Mouse (Mus musculus): Measurements from ENCODE around the gene Hoxd10. TPM values are rescaled to one million over a fixed set of nuclear protein-coding genes. Genes with fewer than 3 reads are reported as not detected.

Hoxd10 gene
- 0.97 and 42.6 TPM in 2 replicates for polyA plus RNA-seq (2012; rRNA removed; ENCODE audit: low replicate concordance)

DNA sequence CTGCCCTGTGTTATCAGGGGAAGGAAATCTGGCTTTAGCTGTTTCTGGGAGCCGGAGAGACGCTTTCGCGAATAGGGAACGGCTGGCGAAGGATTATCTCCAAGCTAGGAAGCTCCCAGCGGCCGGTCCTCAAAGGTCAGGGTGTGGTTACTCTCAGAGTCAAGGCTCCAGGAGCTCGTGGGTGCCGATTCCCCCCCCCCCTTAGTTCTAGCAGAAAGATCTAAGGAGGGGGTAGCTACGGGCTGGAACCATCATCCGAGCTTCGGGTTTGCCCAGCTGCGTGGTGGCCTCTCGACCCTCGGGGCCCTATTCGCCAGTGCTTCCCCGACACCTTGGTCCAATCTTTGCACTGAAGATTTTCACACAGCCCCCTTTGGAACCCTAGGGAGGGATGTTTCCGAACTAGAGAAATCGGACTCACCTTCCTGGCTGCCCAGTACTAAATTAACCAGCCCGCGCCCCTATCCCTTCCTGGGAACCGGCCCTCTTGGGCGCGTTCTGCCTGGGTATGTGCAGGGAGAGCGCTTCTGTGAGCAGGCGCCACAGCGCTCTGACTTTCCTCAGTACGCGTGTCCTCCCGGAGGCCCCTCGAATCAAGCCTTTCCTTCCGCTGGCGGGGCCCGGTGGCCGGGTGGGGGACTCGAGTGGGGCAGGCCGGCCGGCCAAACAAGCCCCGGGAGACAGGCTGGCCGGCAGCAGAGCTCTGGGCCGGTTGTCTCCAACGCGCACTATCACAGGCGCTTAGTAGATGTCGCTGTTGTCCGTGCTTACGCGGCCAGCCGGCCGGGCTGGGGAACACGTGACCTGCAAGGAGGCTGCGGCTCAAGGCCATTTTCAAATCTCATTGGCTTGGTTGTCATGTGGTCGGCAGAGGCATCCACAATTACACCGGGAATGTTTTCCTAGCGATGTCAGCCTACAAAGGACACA lies at the start of gene Hoxd10:
Hoxd10 (plus strand) TSS at position 903 of the 930 bp plus-strand sequence.

DNA sequence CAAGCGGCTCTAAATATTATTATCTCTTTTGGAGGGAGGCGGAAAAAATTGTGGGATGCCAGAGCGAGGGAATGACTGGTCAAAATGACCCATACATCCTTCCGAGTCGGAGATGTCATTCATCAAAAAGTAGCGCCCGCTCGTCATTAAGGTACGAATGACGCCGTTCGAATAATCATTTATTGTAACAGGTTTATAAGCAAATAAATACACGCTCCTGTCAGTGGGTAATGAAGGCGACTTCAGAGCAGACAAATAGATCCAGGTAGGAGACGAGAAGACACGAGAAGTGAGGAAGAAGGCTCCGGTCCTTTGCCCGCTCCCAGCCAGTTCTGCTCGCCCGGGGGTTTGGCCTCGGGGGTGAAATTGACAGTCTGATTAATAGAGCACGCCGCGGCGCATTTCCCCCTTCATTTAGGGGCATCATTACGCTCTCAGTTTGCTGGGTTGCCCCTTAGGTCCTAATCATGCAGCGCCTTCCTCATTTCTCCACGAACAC lies 32.2 kb upstream of the Hoxd10 start, which contains the start of gene Evx2:
Evx2 (minus strand) TSS at position 51 of the 499 bp plus-strand sequence.

DNA sequence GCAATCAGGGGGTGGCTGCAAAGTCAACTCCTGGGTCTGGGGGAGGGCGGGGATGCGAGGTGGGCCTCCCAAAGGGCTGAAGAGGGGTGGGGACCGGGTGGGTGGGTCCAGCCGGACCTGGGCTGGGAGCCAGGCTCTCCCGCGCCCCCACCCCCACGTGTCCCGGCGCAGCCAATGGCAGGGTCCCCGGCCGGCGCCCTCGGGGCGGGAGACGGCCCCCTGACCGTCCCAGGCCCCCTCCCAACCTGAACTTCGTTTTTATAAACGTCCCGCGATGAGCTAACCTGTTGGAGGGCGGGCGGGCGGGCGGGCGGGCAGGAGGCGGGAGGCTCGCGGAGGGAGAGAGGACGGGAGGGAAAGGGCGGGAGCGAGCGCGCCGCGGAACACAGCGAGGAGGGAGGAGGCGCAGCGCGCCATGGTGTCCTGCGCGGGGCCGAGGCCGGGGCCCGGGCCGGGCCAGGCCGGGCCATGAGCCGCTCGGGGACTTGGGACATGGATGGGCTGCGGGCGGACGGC lies 23.8 kb upstream of the Hoxd10 start, which contains the start of gene Hoxd13:
Hoxd13 (plus strand) TSS at position 469 of the 516 bp plus-strand sequence.

DNA sequence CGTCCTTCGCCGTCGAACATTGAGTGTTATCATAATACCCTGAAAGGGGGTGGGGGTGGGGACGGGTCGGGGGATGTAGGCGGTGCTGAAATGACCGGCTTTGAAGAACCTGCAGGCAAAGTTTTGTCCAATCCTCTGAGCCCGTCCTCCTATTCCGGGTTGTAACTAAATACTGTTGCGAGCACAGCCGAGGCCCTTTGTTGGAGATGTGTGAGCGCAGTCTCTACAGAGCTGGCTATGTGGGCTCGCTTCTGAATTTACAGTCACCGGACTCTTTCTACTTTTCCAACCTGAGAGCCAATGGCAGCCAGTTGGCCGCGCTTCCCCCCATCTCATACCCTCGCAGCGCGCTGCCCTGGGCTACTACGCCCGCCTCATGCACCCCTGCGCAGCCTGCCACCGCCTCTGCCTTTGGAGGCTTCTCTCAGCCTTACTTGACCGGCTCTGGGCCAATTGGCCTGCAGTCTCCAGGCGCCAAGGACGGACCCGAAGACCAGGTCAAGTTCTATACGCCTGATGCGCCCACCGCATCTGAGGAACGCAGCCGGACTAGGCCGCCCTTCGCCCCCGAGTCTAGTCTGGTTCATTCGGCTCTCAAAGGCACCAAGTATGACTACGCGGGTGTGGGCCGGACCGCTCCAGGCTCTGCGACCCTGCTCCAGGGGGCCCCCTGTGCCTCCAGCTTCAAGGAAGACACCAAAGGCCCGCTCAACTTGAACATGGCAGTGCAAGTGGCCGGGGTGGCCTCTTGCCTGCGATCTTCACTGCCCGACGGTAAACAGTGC lies 16.7 kb upstream of the Hoxd10 start, which contains the start of gene Hoxd12:
Hoxd12 (plus strand) TSS at position 133 of the 785 bp plus-strand sequence.

DNA sequence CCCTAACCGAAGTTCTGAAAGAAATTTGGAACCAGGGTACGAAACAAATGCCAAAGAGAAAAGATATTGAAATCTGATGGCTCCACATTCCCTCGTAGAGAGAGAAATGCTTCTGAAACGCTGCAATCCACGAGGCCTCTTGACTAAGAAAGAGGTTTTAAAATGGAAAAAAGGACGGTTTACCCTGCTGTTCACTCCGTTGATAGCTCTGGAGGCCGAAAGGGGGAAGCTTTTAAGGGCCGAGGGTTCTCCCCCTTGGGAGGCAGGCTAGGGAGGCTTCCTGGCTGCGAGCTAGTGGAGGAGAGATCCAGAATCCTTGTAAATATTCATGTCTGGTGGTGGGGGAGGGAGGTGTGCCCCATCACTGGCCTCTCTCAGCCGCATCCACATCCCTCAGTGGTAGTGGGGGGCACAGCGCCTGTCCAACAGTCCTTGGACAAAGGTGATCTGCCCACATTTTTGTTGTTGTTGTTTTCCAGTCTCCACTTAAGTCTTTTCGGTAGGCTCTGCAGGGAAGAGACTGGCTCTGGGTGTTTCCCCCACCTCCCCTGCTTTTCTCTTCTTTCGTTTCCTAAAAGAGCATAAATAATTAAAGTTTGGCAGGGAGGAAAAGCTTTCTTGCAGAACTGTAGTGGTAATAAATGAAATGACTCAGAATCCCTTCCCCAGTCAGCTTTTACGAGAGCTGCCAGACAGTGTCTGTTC lies 12.7 kb upstream of the Hoxd10 start, which contains the start of gene Hoxd11:
Hoxd11 (plus strand) TSS at position 667 of the 705 bp plus-strand sequence.

DNA sequence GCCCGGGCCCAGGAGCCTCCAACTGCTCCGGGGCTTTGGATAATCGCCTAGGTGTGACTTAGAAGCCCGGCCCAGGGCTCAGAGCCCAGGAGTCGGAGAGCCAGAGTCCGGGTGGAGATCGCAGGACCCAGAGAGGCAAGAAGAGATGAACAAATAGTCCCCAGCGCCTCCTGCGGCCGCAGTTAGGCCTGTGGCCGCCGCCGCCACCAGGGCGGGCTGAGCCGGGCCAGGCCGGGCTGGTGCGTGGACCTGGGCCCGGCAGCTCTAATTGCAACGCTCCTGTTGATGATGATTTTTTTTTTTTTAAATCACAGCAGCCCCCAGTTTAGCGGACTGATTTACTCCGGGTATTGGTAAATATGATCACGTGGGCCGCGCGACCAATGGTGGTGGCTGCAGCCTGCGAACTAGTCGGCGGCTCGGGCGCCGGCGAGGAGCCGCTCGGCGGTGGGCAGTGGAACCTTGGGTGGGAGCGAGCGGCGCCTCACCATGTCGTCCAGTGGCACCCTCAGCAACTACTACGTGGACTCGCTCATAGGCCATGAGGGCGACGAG lies 5.9 kb downstream of the Hoxd10 start, which contains the start of gene Hoxd9:
Hoxd9 (plus strand) TSS at position 161 of the 555 bp plus-strand sequence.

DNA sequence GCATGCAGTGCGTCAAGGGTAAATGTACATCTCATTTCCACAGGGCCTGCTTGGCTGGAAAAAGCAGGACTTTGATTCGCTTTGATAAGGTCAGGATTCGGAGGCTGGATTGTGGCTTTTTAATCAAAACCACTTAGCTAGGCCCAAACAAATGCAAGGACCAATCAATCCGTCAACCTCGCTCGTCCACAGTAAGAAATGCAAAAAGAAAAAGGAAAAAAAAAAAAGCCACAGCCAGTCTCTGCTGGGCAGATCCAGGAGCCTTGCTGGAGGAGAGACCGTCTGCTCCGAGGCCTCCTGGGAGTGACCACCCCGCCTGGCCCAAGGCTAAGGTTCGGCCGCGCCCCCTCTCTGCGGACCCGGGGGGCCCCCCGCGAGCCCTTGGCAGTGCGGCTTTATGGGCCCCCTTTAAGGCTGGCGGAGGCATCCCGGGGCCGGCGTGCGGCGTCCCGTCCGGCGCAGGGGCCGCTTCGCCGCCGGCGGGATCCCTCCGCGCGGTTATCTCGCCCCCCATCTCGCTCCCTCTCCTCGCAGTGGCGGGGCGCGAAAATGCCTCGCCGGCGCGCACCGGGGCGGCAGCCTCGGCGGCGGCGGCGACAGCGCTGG lies 12.8 kb downstream of the Hoxd10 start, which contains the start of gene Hoxd8:
Hoxd8 (plus strand) TSS at position 223 of the 606 bp plus-strand sequence.

DNA sequence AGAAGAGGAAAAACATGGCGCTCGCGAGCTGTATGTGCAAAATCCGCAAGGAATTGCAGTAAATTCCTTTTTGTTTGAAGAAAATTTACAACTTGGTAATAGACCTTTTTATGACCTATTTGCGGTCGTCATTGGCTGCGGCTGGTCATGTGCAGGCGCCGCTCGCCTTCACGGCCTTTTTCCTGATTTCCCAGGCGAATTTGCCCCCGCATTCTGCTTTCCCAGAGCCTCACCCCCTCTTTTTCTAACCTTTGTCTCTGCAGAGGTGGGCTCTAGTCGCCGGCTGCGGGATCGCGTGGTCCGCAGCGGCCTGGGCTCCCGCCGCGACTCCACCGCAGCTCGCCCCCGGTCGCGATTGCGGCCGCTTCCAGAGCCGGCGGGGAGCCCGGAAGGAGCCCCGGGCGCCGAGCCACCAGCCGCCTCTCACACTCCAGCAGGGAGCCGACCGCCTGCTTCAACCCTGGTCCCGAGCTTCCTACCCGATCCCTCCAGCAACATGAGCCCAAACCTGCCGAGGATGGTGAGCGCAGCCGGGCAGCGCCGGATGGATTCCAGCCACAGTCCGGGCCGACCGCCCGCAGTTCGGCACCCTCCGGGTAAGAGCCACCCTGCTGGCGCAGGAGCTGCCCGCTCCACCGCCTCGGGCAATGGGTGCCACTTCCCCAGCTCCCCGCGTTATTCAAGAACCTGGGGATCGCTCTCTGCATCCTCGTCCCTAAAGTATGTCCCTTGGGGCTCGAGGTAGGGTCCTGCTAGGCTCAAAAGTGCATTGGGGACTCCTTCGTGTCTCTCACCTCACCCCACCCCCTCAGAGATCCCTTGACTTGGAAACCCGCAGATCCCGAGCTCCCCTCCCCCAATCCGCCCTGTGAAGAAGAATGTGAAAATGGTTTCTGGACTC lies 20.2 kb downstream of the Hoxd10 start, which contains the start of the genes Hoxd3 and Hoxd4:
Hoxd3 (plus strand) TSS at position 207 of the 901 bp plus-strand sequence.
Hoxd4 (plus strand) TSS at position 209 of the 901 bp plus-strand sequence.

DNA sequence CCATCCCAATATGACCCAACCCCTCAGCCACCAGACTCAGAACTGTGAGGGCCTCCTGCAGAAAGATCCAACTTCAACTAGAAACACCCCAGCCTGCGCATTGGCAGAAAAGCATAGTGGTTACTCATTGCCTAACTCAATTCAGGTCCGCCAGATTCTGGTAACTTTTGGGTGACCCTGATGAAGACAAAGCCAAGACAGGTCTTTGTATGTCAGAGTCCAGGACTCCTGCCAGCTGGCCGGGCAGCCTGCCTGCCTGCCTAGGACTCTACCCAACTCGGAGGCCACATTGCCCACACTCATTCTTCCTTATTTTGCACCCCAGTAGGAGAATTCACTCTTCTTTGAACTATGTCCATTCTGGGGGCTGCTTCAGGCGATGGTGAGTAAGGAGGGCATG lies 34.8 kb downstream of the Hoxd10 start, which contains the start of gene Gm28230:
Gm28230 (plus strand) TSS at position 178 of the 400 bp plus-strand sequence.

Other genes with a start within 250 kb of the Hoxd10 start
- gene Lnpk, start 112.5 kb upstream of the Hoxd10 start, polyA plus RNA-seq (2012; rRNA removed; ENCODE audit: low replicate concordance), result 4.8 and 7.8 TPM in 2 replicates
- gene Evx2, start 32.4 kb upstream of the Hoxd10 start, polyA plus RNA-seq (2012; rRNA removed; ENCODE audit: low replicate concordance), result not detected in 2 replicates
- gene Hoxd13, start 23.6 kb upstream of the Hoxd10 start, polyA plus RNA-seq (2012; rRNA removed; ENCODE audit: low replicate concordance), result not detected in 2 replicates
- gene Hoxd12, start 16.9 kb upstream of the Hoxd10 start, polyA plus RNA-seq (2012; rRNA removed; ENCODE audit: low replicate concordance), result not detected in 2 replicates
- 0.24 and 52.9 TPM in 2 replicates for gene Hoxd11, start 12.4 kb upstream of the Hoxd10 start, polyA plus RNA-seq (2012; rRNA removed; ENCODE audit: low replicate concordance)
- 7.5 and 57.1 TPM in 2 replicates for gene Hoxd9, start 5.8 kb downstream of the Hoxd10 start, polyA plus RNA-seq (2012; rRNA removed; ENCODE audit: low replicate concordance)
- 11.5 and 27.9 TPM in 2 replicates for gene Hoxd8, start 12.7 kb downstream of the Hoxd10 start, polyA plus RNA-seq (2012; rRNA removed; ENCODE audit: low replicate concordance)
- 0.70 and 18.6 TPM in 2 replicates for gene Hoxd3, start 20.0 kb downstream of the Hoxd10 start, polyA plus RNA-seq (2012; rRNA removed; ENCODE audit: low replicate concordance)
- gene Hoxd4, start 20.0 kb downstream of the Hoxd10 start, polyA plus RNA-seq (2012; rRNA removed; ENCODE audit: low replicate concordance), result 36.3 and 69.5 TPM in 2 replicates
- gene Gm28230, start 34.8 kb downstream of the Hoxd10 start, polyA plus RNA-seq (2012; rRNA removed; ENCODE audit: low replicate concordance), result 6.2 and 15.3 TPM in 2 replicates
- not detected in 2 replicates for gene Hoxd1, start 71.1 kb downstream of the Hoxd10 start, polyA plus RNA-seq (2012; rRNA removed; ENCODE audit: low replicate concordance)
- 59.5 and 89.6 TPM in 2 replicates for gene Mtx2, start 133.9 kb downstream of the Hoxd10 start, polyA plus RNA-seq (2012; rRNA removed; ENCODE audit: low replicate concordance)